Mouse (Mus musculus) cortical plate, adult 2 months (tissue): Measurements from ENCODE around the gene 1700025F22Rik. TPM values are rescaled to one million over a fixed set of nuclear protein-coding genes. Genes with fewer than 3 reads are reported as not detected.
"Not testable (repeated sequence)": the region's sequence is repeated elsewhere in the genome, so short reads cannot be mapped to it uniquely, and the experiment has no call there.

Source experiments
- H3K27ac ChIP-seq: fragments of 200-500 bp; 2 replicates; pipeline ENCODE4 v1.5.1; 2012; ENCODE audit warnings: low read length, control low read depth, inconsistent platforms; ENCODE audit not compliant: insufficient read depth
- H3K4me1 ChIP-seq: fragments of 200-500 bp; 2 replicates; pipeline ENCODE4 v1.6.1; 2011; ENCODE audit warnings: low read length; ENCODE audit not compliant: control insufficient read depth, insufficient read depth
- H3K4me3 ChIP-seq: fragments of 200-500 bp; 2 replicates; pipeline ENCODE4 v1.5.1; 2011; ENCODE audit warnings: mild to moderate bottlenecking, low read length, control low read depth; ENCODE audit not compliant: insufficient read depth
- CTCF ChIP-seq: fragments of 200-500 bp; IDR thresholded peaks from 2 replicates; pipeline ENCODE4 v1.5.1; 2011; ENCODE audit warnings: mild to moderate bottlenecking, control low read depth, low read length; ENCODE audit not compliant: insufficient read depth; ENCODE audit errors: extremely low read depth
- POLR2A ChIP-seq: fragments of 200-500 bp; IDR thresholded peaks from 2 replicates; pipeline ENCODE4 v1.6.1; 2011; ENCODE audit warnings: mild to moderate bottlenecking, low read length, control low read depth; ENCODE audit not compliant: insufficient read depth; ENCODE audit errors: extremely low read depth
- polyA plus RNA-seq: library from polyadenylated mRNA; depleted of rRNA; stranded (reverse); fragments of >200 nt; gene quantifications from 2 replicates; pipeline ENCODE4 v1.2.3, GENCODE M21; 2012; rRNA removed

The 1700025F22Rik gene
- polyA plus RNA-seq: not detected in 2 replicates

GRCm38 (mm10) chr19:11165172-11165571 is at the start of gene 1700025F22Rik:
Gene 1700025F22Rik (minus strand): TSS chr19:11165320.
- H3K4me1 ChIP-seq: no peaks in the 10 kb centered on the region
- no peak within 1 kb of the TSS for H3K4me3 ChIP-seq
- TF ChIP-seq POLR2A (no peak), CTCF (no peak)
- H3K27ac ChIP-seq: no peak within 1 kb of the TSS

DNA sequence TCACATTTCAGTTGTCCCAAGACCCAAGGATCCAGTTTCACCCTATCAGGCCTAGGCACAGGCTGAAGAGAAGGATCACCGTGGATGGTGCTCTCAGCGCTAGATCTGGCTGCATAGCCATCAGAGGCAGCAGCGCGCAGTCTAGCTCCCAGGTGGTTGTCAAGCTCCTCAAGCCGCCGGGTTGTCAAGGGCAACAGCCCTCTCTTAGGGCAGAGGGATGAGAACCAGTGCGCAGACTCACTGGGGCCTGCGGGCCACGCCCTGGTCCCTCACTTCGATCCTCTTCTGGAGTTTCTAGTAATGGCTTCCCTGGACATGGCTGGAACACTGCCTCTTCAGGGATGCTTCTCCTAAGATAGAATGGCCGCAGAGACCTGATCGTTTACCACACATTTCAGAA is 31.4 kb upstream of the 1700025F22Rik start, which contains the start of gene Ms4a13:
Gene Ms4a13, minus strand, starts transcription at position 192 of the 400 bp plus-strand sequence.
- H3K4me3 ChIP-seq: no peak within 1 kb of the TSS
- H3K27ac ChIP-seq: no peak within 1 kb of the TSS
- TF ChIP-seq POLR2A (no peak), CTCF (no peak)
- no peaks in the 10 kb centered on the region for H3K4me1 ChIP-seq

DNA sequence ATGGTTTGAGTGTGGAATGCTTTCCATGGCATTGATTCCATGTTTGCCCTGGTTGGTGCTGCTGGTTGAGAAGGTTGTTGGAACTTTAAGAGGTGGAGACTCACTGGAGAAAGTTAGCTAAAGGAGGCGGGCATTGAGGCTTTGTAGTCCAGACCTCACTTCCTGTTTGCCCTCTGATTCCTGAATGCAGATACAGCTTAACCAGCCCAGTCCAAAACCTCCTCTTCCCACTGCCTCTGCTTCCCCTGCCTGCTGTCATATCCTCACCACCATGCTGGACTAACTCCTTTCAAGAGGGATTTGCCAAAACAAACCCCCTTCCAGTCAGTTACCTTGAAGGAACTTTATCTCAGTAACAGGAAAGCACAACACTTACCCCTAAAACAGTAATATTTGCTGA is 27.4 kb upstream of the 1700025F22Rik start:
- no peak for TF ChIP-seq CTCF
- no peak for TF ChIP-seq POLR2A
- H3K27ac ChIP-seq: no peak overlapping the region
- H3K4me1 ChIP-seq: no peaks in the 10 kb centered on the region
- H3K4me3 ChIP-seq: no peak overlapping the region

DNA sequence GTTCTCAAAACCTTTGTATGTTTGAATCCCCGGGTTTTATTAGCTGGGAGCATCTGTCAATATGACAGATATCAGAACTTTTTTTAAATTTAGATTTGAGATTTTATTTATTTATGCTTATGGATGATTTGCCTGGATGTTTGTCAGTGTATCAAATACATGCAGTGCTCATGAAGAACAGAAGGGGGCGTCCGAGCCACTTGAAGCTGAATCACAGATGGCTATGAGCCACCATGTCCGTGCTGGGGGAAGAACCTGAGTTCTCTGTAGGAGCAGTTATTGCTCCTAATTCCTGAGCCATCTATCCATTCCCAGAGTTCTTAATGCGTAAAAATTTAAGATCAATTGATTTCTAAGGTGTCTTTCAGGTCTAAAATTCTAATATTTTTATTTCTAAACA is 19.0 kb upstream of the 1700025F22Rik start:
- Histone ChIP-seq H3K4me1 (no peaks in the 10 kb centered on the region), H3K4me3 (no peak overlapping the region), H3K27ac (no peak overlapping the region)
- no peak for TF ChIP-seq POLR2A
- TF ChIP-seq CTCF: no peak

- TF ChIP-seq CTCF (no peak), POLR2A (no peak)
- Histone ChIP-seq H3K4me1 (no peaks in the 10 kb centered on the region), H3K4me3 (no peak overlapping the region), H3K27ac (no peak overlapping the region)
These were observed 12.3 kb upstream of the 1700025F22Rik start for GRCm38 (mm10) chr19:11177464-11177863.

GRCm38 (mm10) chr19:11157890-11158289 is 7.2 kb downstream of the 1700025F22Rik start:
- not testable (repeated sequence) for H3K4me1 ChIP-seq, H3K27ac ChIP-seq, H3K4me3 ChIP-seq

DNA sequence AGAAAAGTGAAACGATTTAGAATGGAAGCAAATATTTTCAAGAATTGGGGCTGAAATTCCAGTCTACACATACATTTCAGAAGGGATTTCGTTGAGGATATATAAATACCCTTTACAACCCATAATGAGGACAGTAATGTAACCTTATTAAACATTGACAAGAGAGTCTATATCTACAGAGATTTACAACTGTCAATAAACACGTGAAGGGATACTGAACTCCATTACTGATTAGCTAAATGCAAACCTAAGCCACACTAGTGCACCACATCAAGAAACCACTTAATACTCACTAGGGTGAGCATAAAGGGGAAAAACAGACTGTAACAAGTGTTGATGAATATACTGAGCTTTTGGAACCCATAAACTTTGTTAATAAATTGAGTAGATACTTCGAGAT is 29.8 kb downstream of the 1700025F22Rik start:
- H3K27ac ChIP-seq: no peak overlapping the region

GRCm38 (mm10) chr19:11134852-11135251 is 30.3 kb downstream of the 1700025F22Rik start:
- no peaks in the 10 kb centered on the region for H3K4me1 ChIP-seq
- TF ChIP-seq POLR2A: no peak
- TF ChIP-seq CTCF: no peak
- H3K4me3 ChIP-seq: no peak overlapping the region
- no peak overlapping the region for H3K27ac ChIP-seq

More for the DNA sequence above, 29.8 kb downstream of the 1700025F22Rik start:
- H3K4me3 ChIP-seq: no peak overlapping the region
- H3K4me1 ChIP-seq: no peaks in the 10 kb centered on the region
- TF ChIP-seq POLR2A (no peak), CTCF (no peak)

DNA sequence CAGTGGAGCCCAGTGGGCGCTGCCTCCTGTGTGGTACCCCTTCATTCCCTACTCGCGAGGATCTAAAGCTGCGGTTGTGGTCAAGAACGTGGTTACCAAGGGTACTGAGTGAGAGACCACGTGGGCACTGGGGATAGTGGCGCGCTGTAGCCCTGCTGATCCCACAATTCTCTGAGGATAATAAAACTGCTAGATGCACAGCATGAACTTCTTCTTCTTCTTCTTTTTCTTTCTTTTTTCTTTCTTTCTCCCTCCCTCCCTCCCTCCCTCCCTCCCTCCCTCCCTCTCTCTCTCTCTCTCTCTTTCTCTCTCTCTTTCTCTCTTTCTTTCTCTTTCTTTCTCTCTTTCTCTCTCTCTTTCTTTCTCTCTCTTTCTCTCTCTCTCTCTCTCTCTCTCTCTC is 34.3 kb downstream of the 1700025F22Rik start, which contains the start of gene 1700017D01Rik:
Gene 1700017D01Rik, minus strand, starts transcription at position 101 of the 400 bp plus-strand sequence.
- H3K27ac ChIP-seq, H3K4me1 ChIP-seq, H3K4me3 ChIP-seq: not testable (repeated sequence)

GRCm38 (mm10) chr19:11129702-11130101 is 35.4 kb downstream of the 1700025F22Rik start:
- Histone ChIP-seq H3K4me1 (no peaks in the 10 kb centered on the region), H3K27ac (no peak overlapping the region), H3K4me3 (no peak overlapping the region)
- TF ChIP-seq POLR2A (no peak), CTCF (no peak)

DNA sequence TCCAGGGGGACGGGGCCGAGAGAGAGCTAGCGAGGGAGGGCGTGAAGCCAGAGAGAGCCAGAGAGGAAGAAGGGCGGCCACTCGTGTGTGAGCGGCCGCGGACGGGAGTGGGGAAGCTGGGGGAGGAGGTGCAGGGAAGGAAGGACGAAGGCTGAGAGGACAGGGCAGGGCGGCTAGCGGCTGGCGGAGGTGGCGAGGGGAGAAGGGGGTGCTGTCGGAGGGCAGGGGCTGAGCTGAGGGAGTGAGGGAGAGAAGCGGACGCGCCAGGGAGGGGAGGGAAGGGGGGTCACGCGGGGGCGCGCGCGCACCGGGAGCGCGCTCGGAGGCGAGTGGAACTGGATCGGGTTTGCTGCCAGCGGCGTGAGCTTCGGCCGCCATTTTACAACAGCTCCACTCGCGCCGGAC is 44.1 kb downstream of the 1700025F22Rik start:
- H3K4me3 ChIP-seq: peak overlapping the region; percentile 56
- not testable (repeated sequence) for H3K4me1 ChIP-seq, H3K27ac ChIP-seq
